Mouse (Mus musculus): ENCODE measurements at regions not wholly inside any gene's neighbourhood (a gene's known extent, or its start where the extent isn't known, plus 50 kb on each side); places are given as distances from the start of the nearest gene placed in this dataset.

DNA sequence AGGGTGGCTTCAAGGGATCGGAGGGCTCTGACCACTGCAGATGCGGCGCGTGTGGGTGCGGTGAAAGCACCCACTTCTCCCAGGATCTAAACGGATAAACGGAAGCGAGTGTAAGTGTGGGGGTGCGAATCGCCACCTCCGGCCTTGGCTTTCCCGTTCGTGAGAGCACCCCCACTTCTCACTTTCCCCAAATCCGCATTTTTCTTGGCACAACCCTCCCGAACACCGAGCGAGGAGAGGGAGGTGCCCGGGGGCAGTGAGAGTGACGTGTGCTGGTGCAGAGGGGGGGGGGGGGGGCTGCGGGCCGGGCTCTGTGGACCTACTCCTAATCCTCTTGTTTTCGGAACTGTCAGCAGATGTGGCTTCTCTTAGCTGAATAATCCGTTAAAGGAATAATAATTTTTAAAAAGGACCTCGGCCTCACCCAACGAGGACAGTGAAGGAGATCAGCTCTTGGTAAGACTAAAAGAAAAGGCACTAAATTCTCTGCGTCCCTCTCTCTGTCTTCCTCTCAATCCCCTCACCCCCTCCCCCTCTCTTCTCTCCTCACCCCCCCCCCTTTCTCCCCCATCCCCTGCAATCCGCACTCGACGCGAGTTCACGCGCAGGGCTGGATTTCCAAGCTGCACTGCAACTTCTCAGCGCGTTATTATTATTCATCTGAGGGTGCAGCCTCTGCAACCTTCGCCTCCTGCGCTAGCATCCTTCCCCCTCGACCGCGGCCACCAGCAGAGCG is 483.8 kb downstream of the Prss52 start:
- peak; percentile 53; the same call in 1 of the 2 replicates for TF ChIP-seq POLR2A (IDR thresholded peaks at IDR 0.05; ENCODE audit: borderline replicate concordance, extremely low read depth, insufficient read depth, insufficient read length, poor library complexity, severe bottlenecking)
- no peak for TF ChIP-seq CTCF (IDR thresholded peaks at IDR 0.05; ENCODE audit: borderline replicate concordance, extremely low read depth, insufficient read depth, insufficient read length)
